Comparison of ENCODE assay signal across 8 mouse cellular contexts in the genomic region with DNA sequence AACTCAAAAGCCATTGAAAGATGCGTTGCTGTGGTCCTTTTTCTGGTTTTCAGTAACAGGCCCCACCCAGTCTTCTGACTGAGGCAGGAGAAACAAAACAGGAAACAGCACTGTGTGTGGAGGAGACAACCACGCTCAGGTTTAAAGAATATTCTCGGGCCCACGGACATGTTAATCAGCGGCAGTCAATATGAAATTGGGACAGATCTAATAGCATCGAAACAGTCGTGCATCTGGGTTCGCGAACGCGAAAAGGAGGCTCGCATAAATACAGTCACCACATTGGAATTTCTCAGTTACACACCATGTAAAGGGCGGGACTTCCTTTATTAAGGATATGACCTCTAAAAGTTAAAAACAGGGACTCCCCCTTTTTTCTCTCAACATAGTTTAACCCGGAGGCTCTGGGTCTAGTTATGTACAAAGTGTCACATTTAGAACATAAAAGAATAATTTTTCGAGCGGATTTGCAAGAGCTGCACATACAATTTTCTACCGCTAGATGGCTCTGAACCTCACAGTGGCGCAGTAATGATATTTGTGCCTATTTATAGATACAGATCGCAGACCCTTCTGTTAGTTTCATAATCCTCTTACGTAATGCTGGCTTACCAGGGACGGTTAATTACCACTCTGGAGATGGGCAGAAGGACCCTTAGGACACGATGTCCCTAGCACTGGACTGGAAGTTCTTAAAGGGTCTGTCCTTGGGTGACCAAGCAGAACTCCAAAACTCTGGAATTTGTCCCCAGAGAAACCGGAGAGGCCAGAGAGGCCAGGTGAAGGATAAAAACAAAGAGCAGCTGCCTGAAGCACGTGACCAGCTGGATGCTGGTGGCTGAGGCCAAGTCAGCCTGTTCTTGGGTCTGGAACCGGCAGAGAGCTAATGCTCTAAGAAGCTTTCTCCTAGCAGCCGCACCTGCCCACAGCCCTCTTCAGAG.
DNase-seq lines count a peak whose midpoint lies in the region; ATAC-seq lines count a peak whose summit lies in the region.

No protein-coding gene starts in this region.

- ATAC-seq in intestine, embryonic 14.5 days (replicated peaks; ENCODE audit: low FRiP score, low TSS enrichment, low read depth), result peak; percentile 86
- ATAC-seq in megakaryocyte, adult 5-6 weeks (ENCODE audit: poor library complexity, severe bottlenecking), result peak; percentile 70

- H3K4me3 ChIP-seq in intestine, embryonic 14.5 days (ENCODE audit: low read depth, low read length), result peak overlapping the region; percentile 32

- H3K4me2 ChIP-seq in intestine, embryonic 14.5 days (ENCODE audit: low read length), result peak overlapping the region; percentile 53

- H3K36me3 ChIP-seq in intestine, embryonic 14.5 days (ENCODE audit: control insufficient read depth, insufficient read depth, low read length), result no peaks in the 10 kb centered on the region

- peak overlapping the region; percentile 40 for H3K9ac ChIP-seq in intestine, embryonic 14.5 days (ENCODE audit: low read length)

- WGBS in intestine, embryonic 14.5 days, result 12% methylated on average over 26 of the region's 26 CpGs

- DNase-seq in adrenal gland, adult 2 months, result peak; percentile 74
- peak; percentile 74 for DNase-seq in embryo, embryonic 11 days
- DNase-seq in gastrocnemius, postnatal 36 days, result peak; percentile 54 to 75
- peak; percentile 88 for DNase-seq in intestine, embryonic 14.5 days (ENCODE audit: low spot score)
- DNase-seq in left cerebral cortex, adult 9 months (ENCODE audit: low spot score in 2 of 2), result peak; percentile 79 to 87
- DNase-seq in right cerebral cortex, adult 18-20 months, result peak; percentile 78
- DNase-seq in urinary bladder, postnatal 25 days (ENCODE audit: low spot score), result peak; percentile 37

- intact Hi-C loops in gastrocnemius, postnatal 36 days (cut with DNase I), result loop anchor here (2.0 to 5.0 kb wide), 2 partner anchors 63 to 291 kb away; partner anchors contain the start of gene Zfp706

- peak overlapping the region; percentile 54; the same call in 1 of the 2 replicates for H3K27ac ChIP-seq in intestine, embryonic 14.5 days (ENCODE audit: low read depth)

- H3K27me3 ChIP-seq in intestine, embryonic 14.5 days (replicated peaks; ENCODE audit: control insufficient read depth, insufficient read depth, low read length), result no peaks in the 10 kb centered on the region

- H3K4me1 ChIP-seq in intestine, embryonic 14.5 days (replicated peaks; ENCODE audit: control insufficient read depth, insufficient read depth, low read length), result peaks cover 6% of the 10 kb centered on the region; the same call in 1 of the 2 replicates

- H3K9me3 ChIP-seq in intestine, embryonic 14.5 days (ENCODE audit: control insufficient read depth, low read length), result no peaks in the 10 kb centered on the region

Comparison
In these comparisons a context has a peak if more than half of its experiments do, and no peak if none do; other contexts are left out.
1. Peak in every context shown above with its lines: DNase-seq, ATAC-seq, H3K4me3 ChIP-seq and H3K27ac ChIP-seq.
2. DNase-seq: peak in every context shown above with its lines; median percentile 88 in intestine, embryonic 14.5 days; 83 in left cerebral cortex, adult 9 months; 78 in right cerebral cortex, adult 18-20 months; 74 in adrenal gland, adult 2 months; 74 in embryo, embryonic 11 days; 64 in gastrocnemius, postnatal 36 days; 37 in urinary bladder, postnatal 25 days.